Mouse (Mus musculus): ENCODE data around the gene Prlhr.

DNA sequence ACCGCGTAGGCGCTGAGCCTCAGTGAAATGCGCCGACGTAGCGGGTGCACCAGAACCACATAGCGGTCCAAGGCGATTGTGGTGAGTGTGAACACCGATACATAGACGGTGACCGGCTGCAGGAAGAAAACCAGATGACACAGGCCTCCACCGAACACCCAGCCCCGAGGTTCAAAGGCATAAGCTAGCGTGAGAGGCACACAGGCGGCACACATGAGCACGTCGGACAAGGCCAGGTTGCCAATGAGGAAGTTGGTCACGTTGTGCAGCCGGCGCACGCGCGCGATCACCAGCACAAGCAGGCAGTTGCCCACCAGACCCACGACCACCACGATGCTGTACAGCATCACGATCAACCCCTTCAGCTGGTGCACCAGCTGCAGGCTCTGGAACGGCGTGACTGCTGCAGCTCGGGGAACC, 506 bp downstream of the Prlhr start:
- no peak for TF ChIP-seq ZC3H11A (IDR thresholded peaks at IDR 0.05; ENCODE audit: borderline replicate concordance, low read depth, low read length)
- TF ChIP-seq ZNF384 (IDR thresholded peaks at IDR 0.05; ENCODE audit: low read depth, low read length): no peak
- TF ChIP-seq HCFC1 (IDR thresholded peaks at IDR 0.05; ENCODE audit: borderline replicate concordance, insufficient read depth, low read length): no peak
- no peak for TF ChIP-seq MAFK (IDR thresholded peaks at IDR 0.05; ENCODE audit: insufficient read depth, low read depth, low read length)
- TF ChIP-seq CHD2 (IDR thresholded peaks at IDR 0.05; ENCODE audit: low read depth, low read length): no peak

Data from ES-E14 (cell line).